Mouse (Mus musculus): ENCODE data around the gene Trp73.

DNA sequence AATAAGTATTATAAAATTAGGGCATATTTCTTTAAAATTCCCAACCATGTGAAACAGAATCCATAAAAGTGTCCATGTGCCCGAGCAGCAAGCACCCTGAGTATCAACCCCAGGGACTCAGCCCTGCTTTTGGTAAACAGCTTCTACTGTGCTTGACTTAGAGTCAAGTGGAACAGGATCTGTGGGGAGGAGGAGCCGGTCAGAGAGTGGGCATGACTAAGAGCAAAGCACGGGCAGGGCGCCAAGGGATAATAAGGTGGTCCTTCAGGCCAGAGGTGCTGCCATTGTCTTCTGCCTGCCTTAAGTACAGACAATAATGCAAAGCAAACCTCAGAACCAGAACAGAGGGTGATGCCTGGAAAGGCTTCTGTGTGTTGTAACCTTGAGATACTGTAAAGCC is 132.2 kb downstream of the Trp73 start:
- TF ChIP-seq CTCF (IDR thresholded peaks at IDR 0.05; ENCODE audit: low read depth, low read length): no peak
- no peak for TF ChIP-seq POLR2AphosphoS5 (IDR thresholded peaks at IDR 0.05; ENCODE audit: insufficient replicate concordance, low read depth, low read length)
- TF ChIP-seq GATA1 (IDR thresholded peaks at IDR 0.05; ENCODE audit: borderline replicate concordance, low read length): no peak
